Mouse (Mus musculus) kidney, embryonic 15.5 days (tissue): Measurements from ENCODE around the gene Prtn3. TPM values are rescaled to one million over a fixed set of nuclear protein-coding genes. Genes with fewer than 3 reads are reported as not detected.
A peak's percentile ranks its signal among the peaks of the same experiment; 100 is the strongest.

Source experiments
- ATAC-seq: fragments of 200-750 bp; cut with Nextera tagmentation; replicated peaks from 2 replicates; pipeline ENCODE4 v1.8.0; 2017; ENCODE audit warnings: moderate TSS enrichment; ENCODE audit not compliant: low FRiP score
- H3K27ac ChIP-seq: fragments of 300-500 bp; sonication (generic); 2 replicates; pipeline ENCODE4 v1.5.1; 2015; ENCODE audit warnings: mild to moderate bottlenecking, inconsistent platforms
- H3K27me3 ChIP-seq: fragments of 300-500 bp; sonication (generic); 2 replicates; pipeline ENCODE4 v1.6.1; 2015; ENCODE audit warnings: inconsistent platforms
- H3K36me3 ChIP-seq: fragments of 300-500 bp; sonication (generic); 2 replicates; pipeline ENCODE4 v1.6.1; 2015; ENCODE audit warnings: inconsistent platforms
- H3K4me1 ChIP-seq: fragments of 300-500 bp; sonication (generic); 2 replicates; pipeline ENCODE4 v1.6.1; 2015; ENCODE audit warnings: inconsistent platforms
- H3K4me2 ChIP-seq: fragments of 300-500 bp; sonication (generic); 2 replicates; pipeline ENCODE4 v1.6.1; 2015; ENCODE audit warnings: moderate library complexity, mild to moderate bottlenecking, inconsistent platforms
- H3K4me3 ChIP-seq: fragments of 300-500 bp; sonication (generic); replicated peaks from 2 replicates; pipeline ENCODE4 v1.5.1; 2015; ENCODE audit warnings: mild to moderate bottlenecking, inconsistent platforms
- H3K9ac ChIP-seq: fragments of 300-500 bp; sonication (generic); 2 replicates; pipeline ENCODE4 v1.6.1; 2015; ENCODE audit warnings: mild to moderate bottlenecking, inconsistent platforms
- H3K9me3 ChIP-seq: fragments of 300-500 bp; sonication (generic); replicated peaks from 2 replicates; pipeline ENCODE4 v1.6.1; 2016; ENCODE audit warnings: inconsistent platforms
- WGBS: fragments of 180-500 bp; shearing (Covaris S2); methylation state at CpG from one replicate; pipeline ENCODE4 v1.1.7; 2015; ENCODE audit warnings: mixed read lengths; 5-methylcytosine and 5-hydroxymethylcytosine counted together
- polyA plus RNA-seq: library from polyadenylated mRNA; unstranded; fragments of >200 nt; fragmentation: Nextera tagmentation; extraction: Ambion mirVana; gene quantifications from 2 replicates; pipeline ENCODE4 v1.2.1, GENCODE M21; 2015

Gene Prtn3
- polyA plus RNA-seq, 1 experiment from 2014 or later = 7.4 TPM

DNA sequence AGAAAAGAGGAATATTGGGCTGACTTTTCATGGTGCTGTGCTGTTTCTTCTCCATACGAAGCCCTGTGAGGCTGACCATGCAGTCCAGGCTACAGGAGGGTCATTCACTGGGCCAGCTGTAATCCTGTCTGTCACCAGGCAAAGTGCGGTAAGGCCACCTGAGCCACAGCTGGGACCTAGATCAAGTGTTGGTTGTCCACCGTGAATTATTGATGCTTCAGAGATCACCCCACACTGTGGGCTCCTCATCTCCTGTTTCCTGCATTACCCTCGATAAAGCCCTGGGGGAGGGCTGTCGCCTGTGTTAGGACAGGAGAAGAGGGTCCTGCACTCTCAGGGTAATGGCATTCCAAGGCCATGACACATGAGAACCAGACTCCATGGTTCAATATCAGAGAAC is 27.7 kb upstream of the Prtn3 start:
- Histone ChIP-seq H3K36me3 (no peaks in the 10 kb centered on the region), H3K27me3 (no peaks in the 10 kb centered on the region), H3K9me3 (no peaks in the 10 kb centered on the region), H3K4me1 (peaks cover 73% of the 10 kb centered on the region), H3K4me2 (no peak overlapping the region), H3K27ac (peak overlapping the region; percentile 54), H3K9ac (no peak overlapping the region), H3K4me3 (no peak overlapping the region)
- WGBS = 26% methylated on average over 5 of the region's 5 CpGs
- peak; percentile 47 for ATAC-seq

- 78% methylated on average over 8 of the region's 8 CpGs for WGBS
- H3K4me3 ChIP-seq = no peak overlapping the region
- peaks cover 62% of the 10 kb centered on the region for H3K4me1 ChIP-seq
- H3K9me3 ChIP-seq = no peaks in the 10 kb centered on the region
- ATAC-seq = no peak
- H3K9ac ChIP-seq = no peak overlapping the region
- no peaks in the 10 kb centered on the region for H3K27me3 ChIP-seq
- H3K36me3 ChIP-seq = no peaks in the 10 kb centered on the region
- no peak overlapping the region for H3K27ac ChIP-seq
- no peak overlapping the region for H3K4me2 ChIP-seq
Measured at GRCm38 (mm10) chr10:79849941-79850628, 24.2 kb upstream of the Prtn3 start.

DNA sequence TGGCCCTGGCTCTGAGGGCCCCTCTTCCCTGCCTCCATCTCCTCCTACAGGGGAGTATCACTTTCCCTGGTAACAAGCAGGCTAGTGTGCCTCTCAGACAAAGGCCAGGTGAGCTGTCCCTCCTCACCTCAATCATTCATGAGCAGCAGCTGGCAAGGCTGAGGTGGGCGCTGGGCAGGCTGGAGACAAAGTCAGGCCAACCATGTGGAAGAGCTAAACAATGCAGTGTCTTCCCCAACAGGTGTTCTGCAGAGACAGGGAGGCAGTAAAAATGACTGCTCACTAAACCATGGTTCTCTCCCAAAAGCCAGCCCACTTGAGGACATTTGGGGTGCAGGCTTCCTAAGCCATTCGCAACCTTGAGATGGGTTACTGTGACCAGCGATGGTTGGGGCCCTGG is 22.6 kb upstream of the Prtn3 start:
- H3K36me3 ChIP-seq = peaks cover 5% of the 10 kb centered on the region
- 68% methylated on average over 3 of the region's 3 CpGs for WGBS
- H3K27ac ChIP-seq = peak overlapping the region; percentile 100
- no peaks in the 10 kb centered on the region for H3K27me3 ChIP-seq
- no peaks in the 10 kb centered on the region for H3K9me3 ChIP-seq
- H3K4me2 ChIP-seq = peak overlapping the region; percentile 95
- no peak for ATAC-seq
- H3K4me1 ChIP-seq = peaks cover 60% of the 10 kb centered on the region
- H3K4me3 ChIP-seq = peak overlapping the region; percentile 96; the same call in 1 of the 2 replicates
- no peak overlapping the region; the same call in 1 of the 2 replicates for H3K9ac ChIP-seq

GRCm38 (mm10) chr10:79852107-79852789 is 22.0 kb upstream of the Prtn3 start:
- ATAC-seq = no peak
- H3K9me3 ChIP-seq = no peaks in the 10 kb centered on the region
- no peaks in the 10 kb centered on the region for H3K27me3 ChIP-seq
- 38% methylated on average over 9 of the region's 9 CpGs for WGBS
- H3K4me3 ChIP-seq = peak overlapping the region; percentile 96
- H3K36me3 ChIP-seq = peaks cover 11% of the 10 kb centered on the region
- peaks cover 62% of the 10 kb centered on the region for H3K4me1 ChIP-seq
- peak overlapping the region; percentile 100 for H3K27ac ChIP-seq
- H3K4me2 ChIP-seq = peak overlapping the region; percentile 95
- peak overlapping the region; percentile 73 for H3K9ac ChIP-seq

- H3K27me3 ChIP-seq = no peaks in the 10 kb centered on the region
- H3K9ac ChIP-seq = peak overlapping the region; percentile 73
- H3K9me3 ChIP-seq = no peaks in the 10 kb centered on the region
- WGBS = 16% methylated on average over 8 of the region's 8 CpGs
- H3K4me1 ChIP-seq = peaks cover 62% of the 10 kb centered on the region
- H3K4me2 ChIP-seq = peak overlapping the region; percentile 95
- H3K4me3 ChIP-seq = peak overlapping the region; percentile 96
- ATAC-seq = no peak
- H3K27ac ChIP-seq = peak overlapping the region; percentile 100
- H3K36me3 ChIP-seq = peaks cover 17% of the 10 kb centered on the region
Measured at GRCm38 (mm10) chr10:79852827-79853226, 21.4 kb upstream of the Prtn3 start.

DNA sequence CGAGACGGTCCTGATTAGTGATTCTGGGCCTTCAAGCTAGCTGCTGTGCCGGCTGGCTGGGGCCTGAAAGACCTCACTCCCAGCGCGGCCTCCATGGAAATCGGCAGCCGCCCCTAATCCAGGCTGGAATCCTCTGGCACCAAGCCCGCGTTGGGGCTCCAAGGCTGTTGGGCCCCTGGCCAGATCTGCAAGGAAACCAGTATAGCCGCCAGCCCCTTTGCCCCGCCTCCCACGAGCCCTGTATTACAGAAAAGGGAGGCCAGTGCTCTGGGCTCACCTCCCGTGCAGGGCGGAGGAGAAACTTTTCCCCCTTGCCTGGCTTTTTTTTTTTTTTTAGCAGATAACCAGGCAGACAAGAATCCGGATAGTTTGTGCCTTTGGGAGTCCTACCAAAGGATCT is 20.9 kb upstream of the Prtn3 start:
- peak overlapping the region; percentile 95 for H3K4me2 ChIP-seq
- no peaks in the 10 kb centered on the region for H3K9me3 ChIP-seq
- H3K4me1 ChIP-seq = peaks cover 62% of the 10 kb centered on the region
- H3K27me3 ChIP-seq = no peaks in the 10 kb centered on the region
- peaks cover 23% of the 10 kb centered on the region for H3K36me3 ChIP-seq
- H3K27ac ChIP-seq = peak overlapping the region; percentile 100
- H3K9ac ChIP-seq = peak overlapping the region; percentile 73
- under 1% methylated on average over 15 of the region's 15 CpGs for WGBS
- ATAC-seq = peak; percentile 43
- H3K4me3 ChIP-seq = peak overlapping the region; percentile 96

DNA sequence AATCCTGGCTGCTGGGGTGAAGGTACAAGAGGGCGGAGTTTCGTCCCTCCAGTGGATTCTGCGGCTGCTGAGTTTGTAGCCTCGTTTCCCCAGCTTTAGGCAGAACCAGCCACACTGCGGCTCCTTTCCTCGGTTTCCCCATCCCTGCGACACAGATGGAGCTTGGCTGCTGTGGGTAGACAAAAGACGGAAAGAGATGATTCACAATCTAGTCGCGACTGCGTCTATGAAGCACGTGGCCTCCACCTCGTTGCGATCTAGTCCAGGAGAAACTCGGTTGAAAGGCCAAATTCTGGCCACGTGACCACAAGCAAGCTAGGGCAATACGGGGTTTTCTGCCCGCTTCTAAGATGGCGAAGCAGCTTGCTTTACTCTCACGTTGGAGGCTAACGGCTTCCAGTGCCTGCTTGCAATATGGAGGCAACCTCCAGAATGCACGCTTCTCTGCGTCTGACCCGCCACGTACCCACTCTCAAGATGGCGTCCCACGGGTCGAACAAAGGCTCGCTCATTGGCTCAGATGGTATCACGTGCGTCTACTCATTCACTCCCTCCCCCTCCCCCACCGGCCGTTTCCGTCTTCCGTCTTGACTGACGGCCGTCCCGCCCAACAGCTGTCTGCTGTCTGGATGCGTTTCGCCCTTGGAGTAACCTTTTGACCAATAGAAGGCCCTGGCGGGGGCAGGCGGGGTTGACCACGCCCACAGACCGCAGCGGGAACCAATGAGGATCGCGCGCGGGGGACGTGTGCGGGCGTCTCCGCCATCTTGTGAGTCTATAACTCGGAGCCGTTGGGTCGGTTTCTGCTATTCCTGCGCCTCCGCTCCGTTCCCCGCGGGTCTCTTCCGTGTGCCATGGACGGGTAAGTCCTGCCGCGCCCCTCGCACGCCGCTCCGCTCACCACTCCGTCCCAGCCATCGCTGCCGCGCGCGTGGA is 20.1 kb upstream of the Prtn3 start, which contains the start of gene Ptbp1:
Gene Ptbp1 (plus strand): TSS at position 568 of the 936 bp plus-strand sequence.
- ATAC-seq = peak; percentile 90
- Histone ChIP-seq H3K4me3 (peak within 1 kb of the TSS; percentile 96), H3K4me1 (peaks cover 68% of the 10 kb centered on the region), H3K36me3 (peaks cover 30% of the 10 kb centered on the region), H3K9ac (peak within 1 kb of the TSS; percentile 99), H3K9me3 (no peaks in the 10 kb centered on the region), H3K27ac (peak within 1 kb of the TSS; percentile 100), H3K27me3 (no peaks in the 10 kb centered on the region), H3K4me2 (peak within 1 kb of the TSS; percentile 95)
- under 1% methylated on average over 75 of the region's 75 CpGs for WGBS

GRCm38 (mm10) chr10:79854801-79855541 is 19.3 kb upstream of the Prtn3 start:
- H3K9ac ChIP-seq = peak overlapping the region; percentile 99
- peaks cover 74% of the 10 kb centered on the region for H3K4me1 ChIP-seq
- H3K36me3 ChIP-seq = peaks cover 39% of the 10 kb centered on the region
- H3K27me3 ChIP-seq = no peaks in the 10 kb centered on the region
- peak overlapping the region; percentile 100 for H3K27ac ChIP-seq
- H3K4me2 ChIP-seq = peak overlapping the region; percentile 95
- H3K9me3 ChIP-seq = no peaks in the 10 kb centered on the region
- peak; percentile 33 for ATAC-seq
- peak overlapping the region; percentile 96 for H3K4me3 ChIP-seq
- WGBS = under 1% methylated on average over 82 of the region's 83 CpGs

- H3K4me3 ChIP-seq = peak overlapping the region; percentile 96
- ATAC-seq = no peak
- peaks cover 46% of the 10 kb centered on the region for H3K36me3 ChIP-seq
- H3K9ac ChIP-seq = peak overlapping the region; percentile 99
- H3K27ac ChIP-seq = peak overlapping the region; percentile 100
- H3K27me3 ChIP-seq = no peaks in the 10 kb centered on the region
- no peaks in the 10 kb centered on the region for H3K9me3 ChIP-seq
- 2% methylated on average over 10 of the region's 10 CpGs for WGBS
- peak overlapping the region; percentile 95 for H3K4me2 ChIP-seq
- peaks cover 76% of the 10 kb centered on the region for H3K4me1 ChIP-seq
Measured at GRCm38 (mm10) chr10:79855558-79856184, 18.6 kb upstream of the Prtn3 start.

- Histone ChIP-seq H3K36me3 (peaks cover 52% of the 10 kb centered on the region), H3K4me3 (peak overlapping the region; percentile 96), H3K9me3 (no peaks in the 10 kb centered on the region), H3K27ac (peak overlapping the region; percentile 100), H3K9ac (peak overlapping the region; percentile 99), H3K27me3 (no peaks in the 10 kb centered on the region), H3K4me2 (peak overlapping the region; percentile 95), H3K4me1 (peaks cover 78% of the 10 kb centered on the region)
- no peak for ATAC-seq
- 18% methylated on average over 6 of the region's 6 CpGs for WGBS
Measured at GRCm38 (mm10) chr10:79856280-79856679, 18.0 kb upstream of the Prtn3 start.
